In genomic region chr10:77097890-77098200, GRCm38 (mm10) we compare ENCODE assay signal across 13 mouse cellular contexts.
DNase-seq lines count a peak whose midpoint lies in the region; ATAC-seq and TF ChIP-seq lines count a peak whose summit lies in the region.
"Had no signal": no experiment of that assay in that cellular context is flagged by ENCODE, and none has a peak within 500 bp of the region (broad histone marks: within the 10 kb centered on the region; RNA-seq: fewer than 3 reads in every experiment).

No protein-coding gene starts in this region.

- no peak for TF ChIP-seq CTCF in kidney, postnatal 0 days (IDR thresholded peaks at IDR 0.05; ENCODE audit: low read depth)

- H3K27me3 ChIP-seq in kidney, postnatal 0 days (ENCODE audit: insufficient read depth, low read length), result no peaks in the 10 kb centered on the region
- H3K27me3 ChIP-seq in limb, embryonic 15.5 days, result no peaks in the 10 kb centered on the region
- H3K27me3 ChIP-seq: hindbrain, embryonic 13.5 days; liver, embryonic 13.5 days had no signal

- H3K4me2 ChIP-seq in kidney, postnatal 0 days (ENCODE audit: low read length), result no peak overlapping the region
- no peak overlapping the region for H3K4me2 ChIP-seq in limb, embryonic 15.5 days
- H3K4me2 ChIP-seq: hindbrain, embryonic 13.5 days; liver, embryonic 13.5 days had no signal

- WGBS in kidney, postnatal 0 days, result 77% methylated on average over 4 of the region's 4 CpGs
- 63% methylated on average over 4 of the region's 4 CpGs for WGBS in limb, embryonic 15.5 days

- ATAC-seq in kidney, postnatal 0 days (replicated peaks; ENCODE audit: low FRiP score, low read depth), result no peak
- ATAC-seq in limb, embryonic 15.5 days (ENCODE audit: insufficient number of reproducible peaks, low FRiP score, low TSS enrichment, low read depth), result peak; percentile 67; the same call in 1 of the 2 replicates

- H3K27ac ChIP-seq in kidney, postnatal 0 days, result 0 out of 2 replicates have a peak overlapping the region, but pooled peaks have one; percentile 25
- peak overlapping the region; percentile 69 for H3K27ac ChIP-seq in limb, embryonic 15.5 days
- H3K27ac ChIP-seq: hindbrain, embryonic 13.5 days; liver, embryonic 13.5 days had no signal

- no peak overlapping the region for H3K4me3 ChIP-seq in kidney, postnatal 0 days (replicated peaks; ENCODE audit: low read depth, low read length)
- no peak overlapping the region for H3K4me3 ChIP-seq in limb, embryonic 15.5 days
- H3K4me3 ChIP-seq: hindbrain, embryonic 13.5 days; liver, embryonic 13.5 days had no signal

- H3K36me3 ChIP-seq in kidney, postnatal 0 days (ENCODE audit: insufficient read depth, low read length), result 0 out of 2 replicates have a peak, but pooled peaks cover 10% of the 10 kb centered on the region
- H3K36me3 ChIP-seq in limb, embryonic 15.5 days, result no peaks in the 10 kb centered on the region

- H3K4me1 ChIP-seq in kidney, postnatal 0 days (replicated peaks; ENCODE audit: insufficient read depth, low read length), result peaks cover 7% of the 10 kb centered on the region; the same call in 1 of the 2 replicates
- H3K4me1 ChIP-seq in limb, embryonic 15.5 days, result peaks cover 6% of the 10 kb centered on the region; the same call in 1 of the 2 replicates

- no peaks in the 10 kb centered on the region for H3K9me3 ChIP-seq in kidney, postnatal 0 days (replicated peaks; ENCODE audit: low read length)
- 0 out of 2 replicates have a peak, but pooled peaks cover 3% of the 10 kb centered on the region for H3K9me3 ChIP-seq in limb, embryonic 15.5 days
- H3K9me3 ChIP-seq: G1E had no signal

- intact Hi-C loops in left cerebral cortex, postnatal 14 days (cut with DNase I), result no loop called here

- no peak overlapping the region for H3K9ac ChIP-seq in kidney, postnatal 0 days (ENCODE audit: low read depth, low read length)
- no peak overlapping the region for H3K9ac ChIP-seq in limb, embryonic 15.5 days
- H3K9ac ChIP-seq: hindbrain, embryonic 13.5 days; liver, embryonic 13.5 days had no signal

- no peak for DNase-seq in kidney, postnatal 0 days (ENCODE audit: low spot score)
- DNase-seq in kidney, adult 9 months, result no peak
- peak; percentile 76 for DNase-seq in NIH3T3 (ENCODE audit: low read depth)
- DNase-seq in fibroblast of lung, adult 2 months (ENCODE audit: low read depth), result peak; percentile 49
- DNase-seq in neural tube, embryonic 10.5 days (ENCODE audit: extremely low spot score, low spot score), result no peak
- no peak for DNase-seq in left cerebral cortex, postnatal 14 days (ENCODE audit: low spot score in 2 of 2)
- DNase-seq in layer of hippocampus, postnatal 14 days (ENCODE audit: low spot score in 2 of 2), result no peak
- DNase-seq: liver, embryonic 13.5 days; midbrain, embryonic 14.5 days; thymus, postnatal 4 days had no signal

Comparison
In these comparisons a context has a peak if more than half of its experiments do, and no peak if none do; other contexts are left out.
1. DNase-seq: peak in NIH3T3 (single experiment) and fibroblast of lung, adult 2 months (single experiment); none in kidney, postnatal 0 days (single experiment), kidney, adult 9 months (single experiment), neural tube, embryonic 10.5 days (single experiment), left cerebral cortex, postnatal 14 days (0 of 2) and layer of hippocampus, postnatal 14 days (0 of 2).